11 mouse cellular contexts compared by ENCODE assay signal in genomic region chr14:15868520-15868919, GRCm38 (mm10).
"Had no signal": no experiment of that assay in that cellular context is flagged by ENCODE, and none has a peak within 500 bp of the region (broad histone marks: within the 10 kb centered on the region; RNA-seq: fewer than 3 reads in every experiment).

No protein-coding gene starts in this region.

- DNase-seq: liver, embryonic 13.5 days; liver, postnatal 0 days; lung, adult 2 months; lung, postnatal 14 days; lung, postnatal 36 days; thymus, adult 2 months; thymus, postnatal 25 days; thymus, postnatal 4 days had no signal

- ATAC-seq: liver, postnatal 0 days; lung, postnatal 0 days; midbrain, embryonic 13.5 days; midbrain, embryonic 15.5 days had no signal
